Mouse (Mus musculus) lung, embryonic 16.5 days (tissue): ENCODE results near the gene Znrf2. TPM values are rescaled to one million over a fixed set of nuclear protein-coding genes. Genes with fewer than 3 reads are reported as not detected.
"Not testable (repeated sequence)": the region's sequence is repeated elsewhere in the genome, so short reads cannot be mapped to it uniquely, and the experiment has no call there.

Source experiments
- ATAC-seq: fragments of 200-750 bp; cut with Nextera tagmentation; 2 replicates; pipeline ENCODE4 v1.8.0; 2017; ENCODE audit warnings: low read depth, mild to moderate bottlenecking, moderate library complexity
- H3K27ac ChIP-seq: fragments of 300-500 bp; sonication (generic); 2 replicates; pipeline ENCODE4 v1.5.1; 2014; ENCODE audit warnings: mild to moderate bottlenecking, control low read depth, low read length
- H3K27me3 ChIP-seq: fragments of 300-500 bp; sonication (generic); 2 replicates; pipeline ENCODE4 v1.6.1; 2014; ENCODE audit warnings: low read depth, low read length, mixed read lengths; ENCODE audit not compliant: control insufficient read depth, insufficient read depth
- H3K36me3 ChIP-seq: fragments of 300-500 bp; sonication (generic); 2 replicates; pipeline ENCODE4 v1.6.1; 2014; ENCODE audit warnings: low read length; ENCODE audit not compliant: control insufficient read depth, insufficient read depth
- H3K4me1 ChIP-seq: fragments of 300-500 bp; sonication (generic); replicated peaks from 2 replicates; pipeline ENCODE4 v1.6.1; 2014; ENCODE audit warnings: low read length, mixed read lengths; ENCODE audit not compliant: control insufficient read depth, insufficient read depth
- H3K4me2 ChIP-seq: fragments of 300-500 bp; sonication (generic); 2 replicates; pipeline ENCODE4 v1.6.1; 2014; ENCODE audit warnings: low read depth, low read length, control low read depth
- H3K4me3 ChIP-seq: fragments of 300-500 bp; sonication (generic); 2 replicates; pipeline ENCODE4 v1.5.1; 2014; ENCODE audit warnings: mild to moderate bottlenecking, low read length, control low read depth
- H3K9ac ChIP-seq: fragments of 300-500 bp; sonication (generic); 2 replicates; pipeline ENCODE4 v1.6.1; 2014; ENCODE audit warnings: low read length, control low read depth
- H3K9me3 ChIP-seq: fragments of 300-500 bp; sonication (generic); 2 replicates; pipeline ENCODE4 v1.6.1; 2016; ENCODE audit warnings: low read length; ENCODE audit not compliant: control insufficient read depth
- WGBS: fragments of 180-500 bp; shearing (Covaris S2); extraction: QIAGEN DNeasy Blood & Tissue Kit; methylation state at CpG from one replicate; pipeline ENCODE4 v1.1.7; 2014; 5-methylcytosine and 5-hydroxymethylcytosine counted together
- polyA plus RNA-seq: library from polyadenylated mRNA; unstranded; fragments of >200 nt; fragmentation: Nextera tagmentation; extraction: Ambion mirVana; gene quantifications from 2 replicates; pipeline ENCODE4 v1.2.1, GENCODE M21; 2015

The Znrf2 gene
- polyA plus RNA-seq, 1 experiment from 2014 or later, result 3.3 TPM

DNA sequence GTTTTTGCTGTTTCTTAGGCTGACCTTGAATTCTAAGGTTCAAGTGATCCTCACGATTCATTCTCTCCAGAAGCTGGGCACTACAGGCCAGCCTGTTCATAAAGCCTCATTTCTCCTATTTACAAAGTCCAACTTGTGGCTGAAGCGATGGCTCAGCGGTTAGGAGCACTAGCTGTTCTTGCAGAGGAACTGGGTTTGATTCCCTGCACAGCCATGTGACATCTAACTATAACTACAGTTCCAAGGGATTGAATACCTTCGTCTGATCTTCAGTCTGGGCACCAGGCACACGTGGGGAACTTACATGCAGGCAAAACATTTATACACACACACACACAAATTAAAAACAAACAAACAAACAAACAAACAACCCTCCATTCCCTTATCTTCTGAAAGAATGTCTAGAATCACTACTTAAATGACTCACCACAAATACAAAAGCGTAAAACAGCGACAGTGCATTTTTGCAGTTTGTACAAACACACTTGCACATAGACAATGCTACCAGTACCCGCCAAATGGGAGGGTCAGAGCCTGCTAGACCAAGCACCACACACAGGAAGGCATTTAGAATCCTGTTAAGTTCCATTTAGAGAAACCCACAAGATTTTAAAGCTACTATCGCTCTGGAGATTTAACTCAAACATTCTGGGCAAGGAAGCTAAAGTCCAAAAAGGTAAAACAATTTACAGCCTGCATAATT lies 1.1 kb upstream of the Znrf2 start:
- no peak overlapping the region for H3K27ac ChIP-seq
- no peak for ATAC-seq
- no peak overlapping the region for H3K4me3 ChIP-seq
- WGBS, result 75% methylated on average over 9 of the region's 9 CpGs
- H3K4me2 ChIP-seq, result peak overlapping the region; percentile 65; the same call in 1 of the 2 replicates
- peaks cover 31% of the 10 kb centered on the region for H3K4me1 ChIP-seq
- H3K9ac ChIP-seq, result no peak overlapping the region
- no peaks in the 10 kb centered on the region for H3K27me3 ChIP-seq
- no peaks in the 10 kb centered on the region for H3K9me3 ChIP-seq
- no peaks in the 10 kb centered on the region for H3K36me3 ChIP-seq

- Histone ChIP-seq H3K27me3 (no peaks in the 10 kb centered on the region), H3K27ac (peak overlapping the region; percentile 94), H3K4me2 (peak overlapping the region; percentile 65), H3K9me3 (no peaks in the 10 kb centered on the region), H3K9ac (peak overlapping the region; percentile 91), H3K4me3 (peak overlapping the region; percentile 85), H3K36me3 (no peaks in the 10 kb centered on the region), H3K4me1 (peaks cover 20% of the 10 kb centered on the region)
- under 1% methylated on average over 34 of the region's 39 CpGs for WGBS
- ATAC-seq, result peak; percentile 49
Observed at GRCm38 (mm10) chr6:54817266-54817767, 601 bp downstream of the Znrf2 start.

GRCm38 (mm10) chr6:54818389-54818788 lies 1.7 kb downstream of the Znrf2 start:
- Histone ChIP-seq H3K4me1 (peaks cover 14% of the 10 kb centered on the region), H3K36me3 (no peaks in the 10 kb centered on the region), H3K27ac (no peak overlapping the region), H3K4me2 (peak overlapping the region; percentile 65), H3K27me3 (no peaks in the 10 kb centered on the region), H3K9ac (peak overlapping the region; percentile 91; the same call in 1 of the 2 replicates), H3K4me3 (peak overlapping the region; percentile 85), H3K9me3 (no peaks in the 10 kb centered on the region)
- ATAC-seq, result no peak
- 47% methylated on average over 2 of the region's 2 CpGs for WGBS

DNA sequence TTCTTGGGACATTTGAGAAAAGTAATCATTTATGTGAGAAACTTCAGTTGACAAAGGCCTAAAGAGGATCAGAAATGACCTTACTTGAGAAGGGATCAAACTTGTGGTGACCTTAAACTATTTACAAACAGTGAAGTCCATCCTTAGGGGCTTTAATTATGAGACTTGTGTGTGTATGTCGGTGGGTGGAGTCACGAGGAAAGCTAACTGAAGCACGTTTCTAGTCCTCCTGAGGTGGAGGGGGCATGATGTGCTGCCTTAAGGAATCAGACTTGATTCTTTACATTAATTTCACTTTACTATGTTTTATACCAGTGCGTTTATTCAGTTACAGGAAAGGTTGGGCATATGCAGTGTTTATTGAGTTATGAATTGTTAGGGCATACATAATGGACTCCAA lies 2.6 kb downstream of the Znrf2 start:
- H3K4me1 ChIP-seq, result peaks cover 14% of the 10 kb centered on the region
- ATAC-seq, result no peak
- no peaks in the 10 kb centered on the region for H3K36me3 ChIP-seq
- no peaks in the 10 kb centered on the region for H3K9me3 ChIP-seq
- no peaks in the 10 kb centered on the region for H3K27me3 ChIP-seq
- no peak overlapping the region for H3K27ac ChIP-seq
- no peak overlapping the region for H3K9ac ChIP-seq
- H3K4me2 ChIP-seq, result no peak overlapping the region
- 43% methylated on average over 4 of the region's 4 CpGs for WGBS
- H3K4me3 ChIP-seq, result no peak overlapping the region

GRCm38 (mm10) chr6:54819746-54820145 lies 3.0 kb downstream of the Znrf2 start:
- H3K27ac ChIP-seq, result no peak overlapping the region
- no peaks in the 10 kb centered on the region for H3K36me3 ChIP-seq
- peaks cover 14% of the 10 kb centered on the region for H3K4me1 ChIP-seq
- no peaks in the 10 kb centered on the region for H3K27me3 ChIP-seq
- ATAC-seq, result no peak
- H3K9ac ChIP-seq, result no peak overlapping the region
- H3K4me3 ChIP-seq, result no peak overlapping the region
- H3K9me3 ChIP-seq, result no peaks in the 10 kb centered on the region
- WGBS, result 62% methylated on average over 3 of the region's 3 CpGs
- no peak overlapping the region for H3K4me2 ChIP-seq

DNA sequence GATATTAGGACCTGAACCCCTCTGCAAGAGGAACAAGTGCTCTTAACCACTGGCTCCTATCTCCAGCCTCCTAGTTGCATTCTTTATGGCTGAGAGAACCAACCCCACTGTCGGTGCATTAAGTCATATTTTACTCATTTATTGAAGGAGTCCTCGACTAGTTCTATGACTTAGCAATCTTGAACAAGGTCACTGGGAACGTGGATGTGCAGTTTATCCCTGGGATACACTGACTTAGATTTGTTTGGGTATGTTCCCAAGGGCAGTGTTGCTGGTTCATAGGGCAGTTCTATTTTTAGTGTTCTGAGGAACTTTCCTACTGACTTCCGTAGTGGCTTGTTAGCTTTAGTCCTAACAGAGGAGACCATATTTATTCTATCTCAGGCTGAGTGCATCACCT lies 5.6 kb downstream of the Znrf2 start:
- H3K36me3 ChIP-seq, result no peaks in the 10 kb centered on the region
- H3K27me3 ChIP-seq, result no peaks in the 10 kb centered on the region
- peaks cover 14% of the 10 kb centered on the region for H3K4me1 ChIP-seq
- no peak overlapping the region for H3K4me3 ChIP-seq
- H3K9me3 ChIP-seq, result no peaks in the 10 kb centered on the region
- H3K27ac ChIP-seq, result no peak overlapping the region
- H3K4me2 ChIP-seq, result no peak overlapping the region
- 64% methylated on average over 4 of the region's 4 CpGs for WGBS
- H3K9ac ChIP-seq, result no peak overlapping the region
- ATAC-seq, result no peak

GRCm38 (mm10) chr6:54824561-54824960 lies 7.8 kb downstream of the Znrf2 start:
- not testable (repeated sequence) for H3K4me2 ChIP-seq, H3K36me3 ChIP-seq, H3K4me3 ChIP-seq, H3K9me3 ChIP-seq, H3K4me1 ChIP-seq, ATAC-seq, H3K9ac ChIP-seq, H3K27ac ChIP-seq, H3K27me3 ChIP-seq
- WGBS, result 95% methylated on average over 2 of the region's 2 CpGs

- no peak for ATAC-seq
- 54% methylated on average over 5 of the region's 5 CpGs for WGBS
- Histone ChIP-seq H3K4me1 (0 out of 2 replicates have a peak, but pooled peaks cover under 1% of the 10 kb centered on the region), H3K27ac (no peak overlapping the region), H3K4me3 (no peak overlapping the region), H3K9ac (no peak overlapping the region), H3K36me3 (no peaks in the 10 kb centered on the region), H3K27me3 (no peaks in the 10 kb centered on the region), H3K4me2 (no peak overlapping the region), H3K9me3 (no peaks in the 10 kb centered on the region)
Observed at GRCm38 (mm10) chr6:54827481-54827880, 10.8 kb downstream of the Znrf2 start.

GRCm38 (mm10) chr6:54828274-54828673 lies 11.6 kb downstream of the Znrf2 start:
- Histone ChIP-seq H3K9me3 (no peaks in the 10 kb centered on the region), H3K4me2 (no peak overlapping the region), H3K27ac (no peak overlapping the region), H3K27me3 (no peaks in the 10 kb centered on the region), H3K4me3 (no peak overlapping the region), H3K36me3 (no peaks in the 10 kb centered on the region), H3K4me1 (no peaks in the 10 kb centered on the region), H3K9ac (no peak overlapping the region)
- 71% methylated on average over 1 of the region's 1 CpGs for WGBS
- ATAC-seq, result no peak
